Mouse (Mus musculus): ENCODE data around the gene Pde4b.

DNA sequence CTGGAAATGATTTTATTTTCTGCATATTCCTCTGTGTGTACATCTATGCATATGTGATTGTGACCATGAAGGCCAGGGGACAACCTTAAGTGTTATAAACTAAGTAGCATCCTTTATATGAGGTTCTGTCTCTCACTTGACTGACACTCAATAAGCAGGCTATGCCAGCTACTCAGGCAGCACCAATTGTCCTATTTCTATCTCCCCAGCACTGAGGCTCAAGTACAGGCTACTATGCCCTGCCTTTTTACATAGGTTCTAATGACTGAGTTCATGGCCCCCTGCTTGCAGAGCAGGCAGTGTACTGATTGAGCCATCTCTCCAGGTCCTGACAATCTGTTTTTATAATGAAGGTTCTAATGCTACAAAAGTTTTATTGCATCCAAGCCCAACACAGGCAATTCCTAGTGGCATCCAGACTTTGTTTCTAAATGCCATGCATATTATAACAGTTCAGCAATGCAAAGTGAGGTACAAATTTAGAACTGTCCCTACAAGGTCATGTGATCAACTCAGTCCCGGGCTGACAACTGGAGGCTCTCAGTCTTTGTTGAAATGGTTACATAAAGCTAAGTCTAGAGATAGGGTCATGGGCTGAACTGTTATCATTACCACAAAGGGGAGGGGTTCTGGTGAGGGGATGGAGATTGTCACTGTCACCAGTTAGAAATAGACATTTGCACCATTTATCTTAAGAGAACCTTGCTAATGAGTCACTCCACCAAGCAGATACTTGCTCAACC, 295.6 kb downstream of the Pde4b start:
- no peak for TF ChIP-seq MAFK (IDR thresholded peaks at IDR 0.05; ENCODE audit: insufficient read depth, low read depth, low read length)
- no peak for TF ChIP-seq ZNF384 (IDR thresholded peaks at IDR 0.05; ENCODE audit: low read depth, low read length)
- TF ChIP-seq CHD2 (IDR thresholded peaks at IDR 0.05; ENCODE audit: low read depth, low read length): no peak
- no peak for TF ChIP-seq ZC3H11A (IDR thresholded peaks at IDR 0.05; ENCODE audit: borderline replicate concordance, low read depth, low read length)
